Mouse (Mus musculus) kidney, postnatal 14 days (tissue): Measurements from ENCODE around the gene Mtss1l.
"Not testable (repeated sequence)": the region's sequence is repeated elsewhere in the genome, so short reads cannot be mapped to it uniquely, and the experiment has no call there.

Experiments used
- DNase-seq: peaks from one replicate; pipeline ENCODE4 v3.0.0; 2022; ENCODE audit warnings: mixed read lengths

Mtss1l gene

GRCm38 (mm10) chr8:110786501-110786900, 65.2 kb downstream of the Mtss1l start:
- DNase-seq, result not testable (repeated sequence)

- peak; percentile 52 for DNase-seq
Measured at GRCm38 (mm10) chr8:110786934-110787333, 65.7 kb downstream of the Mtss1l start.

GRCm38 (mm10) chr8:110787411-110787954, 66.2 kb downstream of the Mtss1l start:
- peak; percentile 21 for DNase-seq

- no peak for DNase-seq
Measured at GRCm38 (mm10) chr8:110788981-110789380, 67.7 kb downstream of the Mtss1l start.

GRCm38 (mm10) chr8:110789571-110789970, 68.3 kb downstream of the Mtss1l start:
- DNase-seq, result no peak

- no peak for DNase-seq
Measured at GRCm38 (mm10) chr8:110790270-110790669, 69.0 kb downstream of the Mtss1l start.
